ENCODE assay signal across 8 mouse cellular contexts in the genomic region with DNA sequence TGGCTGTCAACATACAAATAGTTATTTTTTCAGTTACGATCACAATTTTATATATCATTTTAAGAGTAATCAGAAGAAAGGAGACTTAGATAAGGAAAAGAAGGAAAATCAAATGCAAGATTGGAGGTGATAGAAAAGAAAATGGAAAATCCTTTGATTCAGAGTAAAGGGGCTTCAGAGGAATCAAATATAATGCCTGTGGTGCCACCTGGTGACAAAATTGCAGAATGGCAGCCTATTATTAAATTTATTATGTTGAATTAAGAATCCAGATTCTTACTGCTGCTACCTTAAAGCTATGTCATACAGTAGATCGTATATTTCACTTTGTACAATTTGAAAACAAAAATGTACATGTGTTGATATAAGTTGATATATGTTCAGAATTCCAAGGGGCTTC. TPM values are rescaled to one million over a fixed set of nuclear protein-coding genes. Genes with fewer than 3 reads are reported as not detected.
DNase-seq lines count a peak whose midpoint lies in the region; ATAC-seq and TF ChIP-seq lines count a peak whose summit lies in the region.

No protein-coding gene starts in this region.

- no peaks in the 10 kb centered on the region for H3K4me1 ChIP-seq in heart, postnatal 0 days (ENCODE audit: control insufficient read depth, insufficient read depth)
- no peaks in the 10 kb centered on the region for H3K4me1 ChIP-seq in heart, embryonic 11.5 days (ENCODE audit: control insufficient read depth, insufficient read depth, low read length)
- H3K4me1 ChIP-seq in midbrain, embryonic 14.5 days (ENCODE audit: control insufficient read depth, insufficient read depth, low read length) = no peaks in the 10 kb centered on the region
- H3K4me1 ChIP-seq in midbrain, embryonic 13.5 days (replicated peaks) = no peaks in the 10 kb centered on the region
- no peaks in the 10 kb centered on the region for H3K4me1 ChIP-seq in stomach, postnatal 0 days (replicated peaks; ENCODE audit: control insufficient read depth, insufficient read depth)
- H3K4me1 ChIP-seq in forebrain, embryonic 11.5 days (replicated peaks; ENCODE audit: control insufficient read depth, insufficient read depth, low read length) = no peaks in the 10 kb centered on the region

- H3K36me3 ChIP-seq in heart, postnatal 0 days (replicated peaks; ENCODE audit: control insufficient read depth, insufficient read depth, low read length) = no peaks in the 10 kb centered on the region
- no peaks in the 10 kb centered on the region; the same call in 1 of the 2 replicates for H3K36me3 ChIP-seq in heart, embryonic 11.5 days (ENCODE audit: control insufficient read depth, insufficient read depth, low read length)
- H3K36me3 ChIP-seq in midbrain, embryonic 14.5 days (ENCODE audit: control insufficient read depth, insufficient read depth, low read length) = no peaks in the 10 kb centered on the region
- H3K36me3 ChIP-seq in midbrain, embryonic 13.5 days = no peaks in the 10 kb centered on the region
- H3K36me3 ChIP-seq in stomach, postnatal 0 days (ENCODE audit: control insufficient read depth, insufficient read depth, low read length) = no peaks in the 10 kb centered on the region
- no peaks in the 10 kb centered on the region for H3K36me3 ChIP-seq in forebrain, embryonic 11.5 days (ENCODE audit: control insufficient read depth, insufficient read depth, low read length)

- no peak overlapping the region for H3K9ac ChIP-seq in heart, postnatal 0 days (replicated peaks; ENCODE audit: low read depth, low read length)
- no peak overlapping the region for H3K9ac ChIP-seq in heart, embryonic 11.5 days (ENCODE audit: low read depth, low read length)
- H3K9ac ChIP-seq in midbrain, embryonic 14.5 days (replicated peaks; ENCODE audit: low read length) = no peak overlapping the region
- H3K9ac ChIP-seq in midbrain, embryonic 13.5 days (replicated peaks) = no peak overlapping the region
- no peak overlapping the region for H3K9ac ChIP-seq in stomach, postnatal 0 days (ENCODE audit: low read length)
- H3K9ac ChIP-seq in forebrain, embryonic 11.5 days (ENCODE audit: low read length) = no peak overlapping the region

- no peak for ATAC-seq in heart, postnatal 0 days (ENCODE audit: insufficient read depth, low read depth)
- ATAC-seq in heart, embryonic 11.5 days (replicated peaks; ENCODE audit: insufficient number of reproducible peaks, low FRiP score, low TSS enrichment) = no peak
- no peak for ATAC-seq in midbrain, embryonic 14.5 days (ENCODE audit: low FRiP score, low TSS enrichment)
- no peak for ATAC-seq in midbrain, embryonic 13.5 days
- no peak for ATAC-seq in stomach, postnatal 0 days (ENCODE audit: low FRiP score, low TSS enrichment)
- ATAC-seq in forebrain, embryonic 11.5 days (replicated peaks; ENCODE audit: low FRiP score) = no peak

- H3K4me2 ChIP-seq in heart, postnatal 0 days (ENCODE audit: low read depth, low read length) = no peak overlapping the region
- H3K4me2 ChIP-seq in heart, embryonic 11.5 days = no peak overlapping the region
- no peak overlapping the region for H3K4me2 ChIP-seq in midbrain, embryonic 14.5 days (ENCODE audit: low read length)
- no peak overlapping the region for H3K4me2 ChIP-seq in midbrain, embryonic 13.5 days (replicated peaks)
- no peak overlapping the region for H3K4me2 ChIP-seq in stomach, postnatal 0 days (replicated peaks; ENCODE audit: low read depth)
- no peak overlapping the region for H3K4me2 ChIP-seq in forebrain, embryonic 11.5 days (ENCODE audit: low read depth, low read length, severe bottlenecking)

- TF ChIP-seq EP300 in heart, postnatal 0 days (IDR thresholded peaks at IDR 0.05; ENCODE audit: low read depth) = no peak
- no peak for TF ChIP-seq EP300 in stomach, postnatal 0 days (optimal IDR thresholded peaks at IDR 0.05)

- H3K27ac ChIP-seq in heart, postnatal 0 days (ENCODE audit: low read depth) = no peak overlapping the region
- H3K27ac ChIP-seq in heart, embryonic 11.5 days (ENCODE audit: low read depth, low read length) = no peak overlapping the region
- no peak overlapping the region for H3K27ac ChIP-seq in midbrain, embryonic 14.5 days (replicated peaks; ENCODE audit: low read depth, low read length)
- no peak overlapping the region for H3K27ac ChIP-seq in midbrain, embryonic 13.5 days
- no peak overlapping the region for H3K27ac ChIP-seq in stomach, postnatal 0 days (replicated peaks)
- no peak overlapping the region for H3K27ac ChIP-seq in forebrain, embryonic 11.5 days (ENCODE audit: low read depth, low read length)

- peak; percentile 50 for TF ChIP-seq CTCF in heart, postnatal 0 days (IDR thresholded peaks at IDR 0.05; ENCODE audit: low read depth)
- peak; percentile 73 for TF ChIP-seq CTCF in stomach, postnatal 0 days (IDR thresholded peaks at IDR 0.05; ENCODE audit: low read depth)

- no peaks in the 10 kb centered on the region for H3K9me3 ChIP-seq in heart, postnatal 0 days (replicated peaks; ENCODE audit: control insufficient read depth, low read length)
- peaks cover 5% of the 10 kb centered on the region; the same call in 1 of the 2 replicates for H3K9me3 ChIP-seq in heart, embryonic 11.5 days (replicated peaks; ENCODE audit: control insufficient read depth, low read length)
- H3K9me3 ChIP-seq in midbrain, embryonic 14.5 days (ENCODE audit: control insufficient read depth, low read length) = 0 out of 2 replicates have a peak, but pooled peaks cover 3% of the 10 kb centered on the region
- 0 out of 2 replicates have a peak, but pooled peaks cover 3% of the 10 kb centered on the region for H3K9me3 ChIP-seq in midbrain, embryonic 13.5 days
- no peaks in the 10 kb centered on the region for H3K9me3 ChIP-seq in stomach, postnatal 0 days (ENCODE audit: control insufficient read depth, low read length)
- H3K9me3 ChIP-seq in forebrain, embryonic 11.5 days (ENCODE audit: control insufficient read depth, low read length) = peaks cover 4% of the 10 kb centered on the region

- no peaks in the 10 kb centered on the region for H3K27me3 ChIP-seq in heart, postnatal 0 days (ENCODE audit: control insufficient read depth, insufficient read depth, low read length)
- no peaks in the 10 kb centered on the region for H3K27me3 ChIP-seq in heart, embryonic 11.5 days (ENCODE audit: control insufficient read depth, insufficient read depth, low read length)
- H3K27me3 ChIP-seq in midbrain, embryonic 14.5 days (ENCODE audit: control insufficient read depth, insufficient read depth, low read length) = no peaks in the 10 kb centered on the region
- H3K27me3 ChIP-seq in midbrain, embryonic 13.5 days = no peaks in the 10 kb centered on the region
- no peaks in the 10 kb centered on the region for H3K27me3 ChIP-seq in stomach, postnatal 0 days (ENCODE audit: control insufficient read depth, insufficient read depth, low read length)
- no peaks in the 10 kb centered on the region for H3K27me3 ChIP-seq in forebrain, embryonic 11.5 days (ENCODE audit: control insufficient read depth, insufficient read depth, low read length)

- WGBS in heart, postnatal 0 days = 39% methylated on average over 2 of the region's 2 CpGs
- 47% methylated on average over 2 of the region's 2 CpGs for WGBS in heart, embryonic 11.5 days (ENCODE audit: insufficient replicate concordance)
- 57% methylated on average over 2 of the region's 2 CpGs for WGBS in midbrain, embryonic 14.5 days
- 58% methylated on average over 2 of the region's 2 CpGs for WGBS in midbrain, embryonic 13.5 days
- 43% methylated on average over 2 of the region's 2 CpGs for WGBS in stomach, postnatal 0 days
- 58% methylated on average over 2 of the region's 2 CpGs for WGBS in forebrain, embryonic 11.5 days

- peak; percentile 20 for DNase-seq in heart, postnatal 0 days (ENCODE audit: low spot score)
- DNase-seq in midbrain, embryonic 14.5 days = peak; percentile 80
- peak; percentile 35 for DNase-seq in c-Kit-positive CD71-negative TER-119-negative erythroid progenitor cells, embryonic 14.5 days (ENCODE audit: low read depth)
- DNase-seq in stomach, postnatal 0 days (ENCODE audit: low spot score) = no peak
- no peak for DNase-seq in forebrain, embryonic 11.5 days (ENCODE audit: low spot score)
- no peak for DNase-seq in right cerebral cortex, postnatal 36 days (ENCODE audit: low spot score in 2 of 2)

- H3K4me3 ChIP-seq in heart, postnatal 0 days (ENCODE audit: low read depth, low read length) = no peak overlapping the region
- H3K4me3 ChIP-seq in heart, embryonic 11.5 days (ENCODE audit: low read depth, low read length) = no peak overlapping the region
- no peak overlapping the region for H3K4me3 ChIP-seq in midbrain, embryonic 14.5 days (replicated peaks; ENCODE audit: low read depth, low read length)
- no peak overlapping the region for H3K4me3 ChIP-seq in midbrain, embryonic 13.5 days (replicated peaks)
- no peak overlapping the region for H3K4me3 ChIP-seq in stomach, postnatal 0 days (ENCODE audit: low read depth, low read length)
- H3K4me3 ChIP-seq in forebrain, embryonic 11.5 days (ENCODE audit: low read depth, low read length) = no peak overlapping the region

RNA-seq across cellular contexts. Expression of a gene that starts 43.0 kb away (rescaled TPM):
- total RNA-seq in heart, postnatal 0 days (2014; rRNA removed; ENCODE audit: low replicate concordance) = 2.8 and 3.7 TPM in 2 replicates
- 4.3 and 4.7 TPM in 2 replicates for polyA plus RNA-seq in heart, postnatal 0 days (2015; fragmentation: Nextera tagmentation; extraction: Ambion mirVana)
- 3.5 and 3.7 TPM in 2 replicates for polyA plus RNA-seq in heart, embryonic 11.5 days (2014; fragmentation: Nextera tagmentation; extraction: Ambion mirVana)
- 13.5 and 17.8 TPM in 2 replicates for polyA plus RNA-seq in midbrain, embryonic 14.5 days (2014; fragmentation: Nextera tagmentation; extraction: Ambion mirVana)
- polyA plus RNA-seq in midbrain, embryonic 13.5 days (2015; fragmentation: Nextera tagmentation; extraction: Ambion mirVana) = 9.8 and 11.0 TPM in 2 replicates
- polyA plus RNA-seq in stomach, postnatal 0 days (2015; fragmentation: Nextera tagmentation; extraction: Ambion mirVana) = 2.7 TPM in 2 replicates
- 5.3 and 6.0 TPM in 2 replicates for polyA plus RNA-seq in forebrain, embryonic 11.5 days (2014; fragmentation: Nextera tagmentation; extraction: Ambion mirVana)

Comparison
In these comparisons a context has a peak if more than half of its experiments do, and no peak if none do; other contexts are left out.
1. DNase-seq: peak in heart, postnatal 0 days (single experiment), midbrain, embryonic 14.5 days (single experiment) and c-Kit-positive CD71-negative TER-119-negative erythroid progenitor cells, embryonic 14.5 days (single experiment); none in stomach, postnatal 0 days (single experiment), forebrain, embryonic 11.5 days (single experiment) and right cerebral cortex, postnatal 36 days (0 of 2).